Mouse (Mus musculus): ENCODE results near the gene Zfp606. TPM values are rescaled to one million over a fixed set of nuclear protein-coding genes. Genes with fewer than 3 reads are reported as not detected.

Gene Zfp606
- polyA plus RNA-seq (2012; rRNA removed): 0.89 and 1.3 TPM in 2 replicates
- polyA plus RNA-seq (2014; fragmentation: Nextera tagmentation; extraction: Ambion mirVana): 3.3 and 3.6 TPM in 2 replicates

DNA sequence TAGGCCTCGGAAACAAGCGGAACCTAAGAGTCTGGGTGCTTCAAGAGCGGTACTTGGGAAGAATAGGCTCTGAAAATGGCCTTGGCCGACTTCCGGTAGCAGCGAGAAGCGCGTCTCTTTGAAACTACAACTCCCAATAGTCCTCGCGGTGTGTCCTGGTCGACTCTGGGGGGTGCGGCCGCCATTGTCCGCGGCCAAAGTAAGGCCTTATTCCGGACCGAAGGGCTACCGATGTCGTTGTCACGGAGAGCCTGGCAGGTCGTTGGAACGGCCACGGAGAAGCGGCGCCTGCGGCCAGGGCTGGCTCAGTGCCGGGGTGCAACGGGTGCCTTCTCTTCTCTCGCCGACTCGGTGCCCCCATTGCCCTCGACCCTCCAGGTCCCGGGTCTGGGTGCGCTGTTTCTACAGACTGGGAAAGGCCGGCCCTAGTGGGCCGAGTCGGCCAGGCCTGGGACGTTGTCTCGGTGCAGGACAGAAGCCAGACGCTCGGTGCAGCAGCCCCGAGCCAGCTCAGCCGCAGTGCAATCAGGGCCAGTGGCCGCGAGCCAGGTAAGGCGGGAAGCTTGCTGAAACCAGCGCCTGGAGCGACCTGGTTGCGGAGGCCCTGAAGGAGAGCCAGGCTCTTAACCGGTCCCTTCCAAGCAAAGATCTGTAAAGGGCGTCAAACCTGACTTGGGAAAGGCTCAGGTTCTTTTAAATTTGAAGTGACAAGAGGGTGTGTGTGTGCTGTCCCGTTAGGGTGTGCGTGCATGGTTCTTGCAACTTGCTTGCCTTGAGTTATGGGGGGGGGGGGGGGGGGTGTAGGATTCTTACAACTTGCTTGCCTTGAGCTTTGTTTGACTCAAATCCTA, at the start of gene Zfp606:
Gene Zfp606 (plus strand): TSS at position 136 of the 851 bp plus-strand sequence.
- Histone ChIP-seq H3K27me3 (ENCODE audit: control insufficient read depth, insufficient read depth, low read length) (no peaks in the 10 kb centered on the region), H3K36me3 (replicated peaks; ENCODE audit: control insufficient read depth, insufficient read depth, low read depth) (peaks cover 12% of the 10 kb centered on the region), H3K9me3 (ENCODE audit: control insufficient read depth, low read length) (no peaks in the 10 kb centered on the region), H3K9ac (replicated peaks) (peak within 1 kb of the TSS; percentile 63), H3K4me3 (ENCODE audit: insufficient read depth in 1 of 2, low read depth in 2 of 2, low read length in 2 of 2) (peak within 1 kb of the TSS; percentile 74 to 85), H3K4me2 (ENCODE audit: low read depth) (peak within 1 kb of the TSS; percentile 74), H3K27ac (no peak within 1 kb of the TSS), H3K4me1 (replicated peaks; ENCODE audit: control insufficient read depth in 2 of 2, insufficient read depth in 2 of 2, low read length in 1 of 2) (peaks cover 0 to 2% of the 10 kb centered on the region in 2 experiments; a peak in 2 of 4 replicates)
- under 1% methylated on average over 50 of the region's 53 CpGs for WGBS (ENCODE audit: insufficient replicate concordance)
- DNase-seq (ENCODE audit: low read depth in 3 of 3, low spot score in 3 of 3) (peak; percentile 62 to 67 (median 67)), ATAC-seq (ENCODE audit: insufficient read depth) (peak; percentile 94)
- TF ChIP-seq EP300 (IDR thresholded peaks at IDR 0.05; ENCODE audit: low read depth) (no peak), CTCF (IDR thresholded peaks at IDR 0.05; ENCODE audit: low read depth) (peak; percentile 15; the same call in 1 of the 2 replicates)

DNA sequence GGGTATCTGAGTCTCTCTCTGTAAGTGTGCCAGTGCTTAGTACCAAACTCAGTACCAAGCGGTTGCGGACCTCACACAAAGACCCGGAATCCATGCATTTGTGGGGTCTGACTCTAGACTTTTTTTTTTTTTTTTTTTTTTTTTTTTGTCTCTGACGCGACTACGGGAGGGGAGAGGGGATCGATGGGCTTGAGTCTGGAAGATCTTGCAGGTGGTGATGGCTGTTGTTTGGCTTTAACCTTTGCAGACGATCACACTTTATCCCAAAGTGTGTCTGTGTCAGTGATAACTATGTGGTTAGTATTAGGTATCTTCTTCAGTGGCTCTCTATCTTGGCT, 885 bp downstream of the Zfp606 start:
- WGBS (ENCODE audit: insufficient replicate concordance): 0% methylated on average over 8 of the region's 8 CpGs
- Histone ChIP-seq H3K36me3 (replicated peaks; ENCODE audit: control insufficient read depth, insufficient read depth, low read depth) (peaks cover 17% of the 10 kb centered on the region), H3K4me2 (ENCODE audit: low read depth) (peak overlapping the region; percentile 74), H3K27me3 (ENCODE audit: control insufficient read depth, insufficient read depth, low read length) (no peaks in the 10 kb centered on the region), H3K4me3 (ENCODE audit: insufficient read depth in 1 of 2, low read depth in 2 of 2, low read length in 2 of 2) (peak overlapping the region; percentile 74 to 85), H3K27ac (no peak overlapping the region), H3K9me3 (ENCODE audit: control insufficient read depth, low read length) (no peaks in the 10 kb centered on the region), H3K9ac (replicated peaks) (peak overlapping the region; percentile 63), H3K4me1 (replicated peaks; ENCODE audit: control insufficient read depth in 2 of 2, insufficient read depth in 2 of 2, low read length in 1 of 2) (peaks cover 0 to 2% of the 10 kb centered on the region in 2 experiments; a peak in 2 of 4 replicates)
- DNase-seq (ENCODE audit: low read depth in 3 of 3, low spot score in 3 of 3) (no peak), ATAC-seq (ENCODE audit: insufficient read depth) (no peak)
- no peak for TF ChIP-seq CTCF (IDR thresholded peaks at IDR 0.05; ENCODE audit: low read depth)
- TF ChIP-seq EP300 (IDR thresholded peaks at IDR 0.05; ENCODE audit: low read depth): no peak

DNA sequence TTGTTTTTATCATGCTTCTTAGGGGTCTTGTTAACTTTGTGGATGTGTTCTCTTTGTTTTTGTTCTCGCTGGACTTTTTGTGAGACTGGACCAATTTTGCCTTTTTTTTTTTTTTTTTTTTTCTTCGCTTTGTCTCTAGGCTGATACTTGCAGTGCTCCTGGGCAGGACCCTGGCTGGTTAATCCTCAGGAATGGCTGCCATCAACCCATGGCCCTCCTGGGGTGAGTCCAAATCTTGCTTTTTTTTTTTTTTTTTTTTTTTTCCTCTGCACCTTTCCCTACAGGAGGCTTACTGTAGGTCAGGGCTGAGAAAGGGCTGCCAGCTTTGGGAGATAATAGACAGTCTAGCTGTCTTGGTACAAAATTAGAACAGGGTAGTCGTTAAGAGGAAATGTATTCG, 1.4 kb downstream of the Zfp606 start:
- Histone ChIP-seq H3K36me3 (replicated peaks; ENCODE audit: control insufficient read depth, insufficient read depth, low read depth) (peaks cover 17% of the 10 kb centered on the region), H3K9me3 (ENCODE audit: control insufficient read depth, low read length) (no peaks in the 10 kb centered on the region), H3K27ac (no peak overlapping the region), H3K9ac (replicated peaks) (no peak overlapping the region), H3K4me3 (ENCODE audit: insufficient read depth in 1 of 2, low read depth in 2 of 2, low read length in 2 of 2) (peak overlapping the region; percentile 74 to 85; a peak in 3 of 4 replicates), H3K4me1 (replicated peaks; ENCODE audit: control insufficient read depth in 2 of 2, insufficient read depth in 2 of 2, low read length in 1 of 2) (peaks cover 0 to 2% of the 10 kb centered on the region in 2 experiments; a peak in 2 of 4 replicates), H3K4me2 (ENCODE audit: low read depth) (peak overlapping the region; percentile 74), H3K27me3 (ENCODE audit: control insufficient read depth, insufficient read depth, low read length) (no peaks in the 10 kb centered on the region)
- DNase-seq (ENCODE audit: low read depth in 3 of 3, low spot score in 3 of 3) (no peak), ATAC-seq (ENCODE audit: insufficient read depth) (no peak)
- TF ChIP-seq EP300 (IDR thresholded peaks at IDR 0.05; ENCODE audit: low read depth) (no peak), CTCF (IDR thresholded peaks at IDR 0.05; ENCODE audit: low read depth) (no peak)
- WGBS (ENCODE audit: insufficient replicate concordance): 61% methylated on average over 4 of the region's 4 CpGs

DNA sequence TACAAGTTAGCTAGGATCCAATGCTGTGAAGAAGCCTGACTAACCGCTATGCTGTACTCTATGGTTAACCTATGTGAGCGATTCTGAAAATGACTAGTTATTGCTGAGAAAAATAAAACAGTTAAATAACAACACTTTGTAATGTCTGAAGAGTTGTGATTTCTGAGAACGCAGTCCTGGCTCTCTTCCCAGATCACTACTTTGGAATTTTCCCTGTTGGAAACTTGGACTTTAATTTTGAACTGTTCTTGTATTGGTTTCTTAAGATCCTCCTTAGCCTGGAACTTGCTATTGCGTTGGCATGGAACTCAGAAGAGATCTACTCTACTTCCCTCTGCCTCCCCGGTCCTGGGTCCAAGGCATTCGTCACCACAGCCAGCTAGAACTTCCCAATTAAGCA, 5.7 kb downstream of the Zfp606 start:
- 85% methylated on average over 6 of the region's 6 CpGs for WGBS (ENCODE audit: insufficient replicate concordance)
- Histone ChIP-seq H3K9me3 (ENCODE audit: control insufficient read depth, low read length) (no peaks in the 10 kb centered on the region), H3K27me3 (ENCODE audit: control insufficient read depth, insufficient read depth, low read length) (no peaks in the 10 kb centered on the region), H3K9ac (replicated peaks) (no peak overlapping the region), H3K4me3 (ENCODE audit: insufficient read depth in 1 of 2, low read depth in 2 of 2, low read length in 2 of 2) (no peak overlapping the region), H3K36me3 (replicated peaks; ENCODE audit: control insufficient read depth, insufficient read depth, low read depth) (peaks cover 17% of the 10 kb centered on the region), H3K4me1 (replicated peaks; ENCODE audit: control insufficient read depth in 2 of 2, insufficient read depth in 2 of 2, low read length in 1 of 2) (no peaks in the 10 kb centered on the region; a peak in 1 of 4 replicates), H3K27ac (no peak overlapping the region), H3K4me2 (ENCODE audit: low read depth) (no peak overlapping the region)
- TF ChIP-seq EP300 (IDR thresholded peaks at IDR 0.05; ENCODE audit: low read depth) (no peak), CTCF (IDR thresholded peaks at IDR 0.05; ENCODE audit: low read depth) (no peak)
- ATAC-seq (ENCODE audit: insufficient read depth) (no peak), DNase-seq (ENCODE audit: low read depth in 3 of 3, low spot score in 3 of 3) (no peak)

DNA sequence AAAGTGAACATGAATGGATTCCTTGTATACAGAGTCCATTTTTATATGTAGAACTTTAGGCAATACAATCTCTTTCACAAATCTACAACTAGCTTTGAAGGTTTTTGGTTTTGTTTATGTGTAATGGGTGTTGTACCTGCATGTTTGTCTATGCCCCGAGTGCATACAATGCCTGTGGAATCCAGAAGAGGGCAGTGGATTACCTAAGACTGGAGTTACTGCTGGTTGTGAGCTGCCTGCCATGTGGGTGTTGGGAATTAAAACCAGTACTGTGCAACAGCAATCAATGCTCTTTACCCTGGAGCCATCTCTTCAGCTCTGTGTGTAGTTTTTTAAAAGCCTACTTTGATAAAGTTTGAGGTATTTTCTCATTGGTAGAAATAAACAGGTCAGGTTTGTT, 7.9 kb downstream of the Zfp606 start:
- Histone ChIP-seq H3K27me3 (ENCODE audit: control insufficient read depth, insufficient read depth, low read length) (no peaks in the 10 kb centered on the region), H3K4me2 (ENCODE audit: low read depth) (no peak overlapping the region), H3K9me3 (ENCODE audit: control insufficient read depth, low read length) (no peaks in the 10 kb centered on the region), H3K36me3 (replicated peaks; ENCODE audit: control insufficient read depth, insufficient read depth, low read depth) (peaks cover 19% of the 10 kb centered on the region), H3K4me3 (ENCODE audit: insufficient read depth in 1 of 2, low read depth in 2 of 2, low read length in 2 of 2) (no peak overlapping the region), H3K27ac (no peak overlapping the region), H3K9ac (replicated peaks) (no peak overlapping the region), H3K4me1 (replicated peaks; ENCODE audit: control insufficient read depth in 2 of 2, insufficient read depth in 2 of 2, low read length in 1 of 2) (no peaks in the 10 kb centered on the region)
- 77% methylated on average over 1 of the region's 1 CpGs for WGBS (ENCODE audit: insufficient replicate concordance)
- ATAC-seq (ENCODE audit: insufficient read depth) (no peak), DNase-seq (ENCODE audit: low read depth in 3 of 3, low spot score in 3 of 3) (no peak)
- TF ChIP-seq CTCF (IDR thresholded peaks at IDR 0.05; ENCODE audit: low read depth) (no peak), EP300 (IDR thresholded peaks at IDR 0.05; ENCODE audit: low read depth) (no peak)

Measured in liver, embryonic 14.5 days (tissue).